Mouse (Mus musculus) intestine, embryonic 14.5 days (tissue): ENCODE data around the gene Vezt. TPM values are rescaled to one million over a fixed set of nuclear protein-coding genes. Genes with fewer than 3 reads are reported as not detected.

ENCODE experiments used
- ATAC-seq: fragments of 200-750 bp; cut with Nextera tagmentation; replicated peaks from 2 replicates; pipeline ENCODE4 v1.8.0; 2017; ENCODE audit warnings: low read depth, moderate number of reproducible peaks, moderate TSS enrichment, moderate library complexity; ENCODE audit not compliant: low FRiP score, low TSS enrichment
- DNase-seq: peaks from one replicate; pipeline ENCODE4 v3.0.0-alpha.2; 2018; ENCODE audit warnings: low spot score
- H3K27ac ChIP-seq: fragments of 300-500 bp; sonication (generic); 2 replicates; pipeline ENCODE4 v1.5.1; 2014; ENCODE audit warnings: low read depth, mild to moderate bottlenecking, control low read depth
- H3K27me3 ChIP-seq: fragments of 300-500 bp; sonication (generic); replicated peaks from 2 replicates; pipeline ENCODE4 v1.6.1; 2014; ENCODE audit warnings: low read length, control low read depth; ENCODE audit not compliant: control insufficient read depth, insufficient read depth
- H3K36me3 ChIP-seq: fragments of 300-500 bp; sonication (generic); 2 replicates; pipeline ENCODE4 v1.6.1; 2014; ENCODE audit warnings: low read length, control low read depth; ENCODE audit not compliant: control insufficient read depth, insufficient read depth
- H3K4me1 ChIP-seq: fragments of 300-500 bp; sonication (generic); replicated peaks from 2 replicates; pipeline ENCODE4 v1.6.1; 2014; ENCODE audit warnings: low read length, control low read depth, mixed read lengths; ENCODE audit not compliant: control insufficient read depth, insufficient read depth
- H3K4me2 ChIP-seq: fragments of 300-500 bp; sonication (generic); 2 replicates; pipeline ENCODE4 v1.6.1; 2014; ENCODE audit warnings: low read length
- H3K4me3 ChIP-seq: fragments of 300-500 bp; sonication (generic); 2 replicates; pipeline ENCODE4 v1.5.1; 2014; ENCODE audit warnings: low read depth, low read length, control low read depth, mixed read lengths
- H3K9ac ChIP-seq: fragments of 300-500 bp; sonication (generic); 2 replicates; pipeline ENCODE4 v1.6.1; 2014; ENCODE audit warnings: mild to moderate bottlenecking, low read length
- H3K9me3 ChIP-seq: fragments of 300-500 bp; sonication (generic); 2 replicates; pipeline ENCODE4 v1.6.1; 2016; ENCODE audit warnings: low read length, control low read depth; ENCODE audit not compliant: control insufficient read depth
- WGBS: fragments of 180-500 bp; shearing (Covaris S2); extraction: QIAGEN DNeasy Blood & Tissue Kit; methylation state at CpG from one replicate; pipeline ENCODE4 v1.1.7; 2014; 5-methylcytosine and 5-hydroxymethylcytosine counted together
- microRNA counts: library from miRNA; unstranded; fragments of <30 nt; microRNA quantifications from one replicate; lab custom pipeline; 2016
- microRNA-seq: library from miRNA; unstranded; fragments of <30 nt; microRNA quantifications from one replicate; pipeline ENCODE4, GENCODE M21; 2016
- polyA plus RNA-seq: library from polyadenylated mRNA; unstranded; fragments of >200 nt; fragmentation: Nextera tagmentation; extraction: Ambion mirVana; gene quantifications from 2 replicates; pipeline ENCODE4 v1.2.1, GENCODE M21; 2014

The Vezt gene
- polyA plus RNA-seq, 1 experiment from 2014 or later, result 25.6 TPM

DNA sequence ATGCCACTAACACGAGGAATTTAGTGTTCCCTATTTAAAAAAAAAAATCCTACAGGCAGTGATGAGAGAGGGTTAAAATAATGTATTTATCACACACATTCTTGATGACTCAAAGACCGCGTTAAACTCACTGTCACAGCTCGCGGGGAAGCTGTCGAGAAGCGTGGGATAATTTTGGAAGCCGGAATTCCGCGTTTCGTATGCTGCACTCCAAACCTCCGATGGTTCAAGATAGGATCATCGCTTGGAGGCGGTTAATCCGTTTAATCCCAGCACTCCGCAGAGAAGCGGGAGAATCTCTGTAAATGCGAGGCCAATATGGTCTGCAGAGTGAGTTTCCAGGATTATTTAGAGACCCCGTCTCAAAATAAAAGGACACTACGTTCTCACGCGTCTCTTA is 145.6 kb downstream of the Vezt start:
- Histone ChIP-seq H3K4me3 (peak overlapping the region; percentile 97), H3K9me3 (no peaks in the 10 kb centered on the region), H3K4me2 (peak overlapping the region; percentile 88), H3K27ac (no peak overlapping the region; the same call in 1 of the 2 replicates), H3K9ac (peak overlapping the region; percentile 95), H3K27me3 (no peaks in the 10 kb centered on the region), H3K36me3 (peaks cover 21% of the 10 kb centered on the region), H3K4me1 (peaks cover 8% of the 10 kb centered on the region)
- DNase-seq, result no peak
- peak; percentile 13; the same call in 1 of the 2 replicates for ATAC-seq
- under 1% methylated on average over 22 of the region's 22 CpGs for WGBS

DNA sequence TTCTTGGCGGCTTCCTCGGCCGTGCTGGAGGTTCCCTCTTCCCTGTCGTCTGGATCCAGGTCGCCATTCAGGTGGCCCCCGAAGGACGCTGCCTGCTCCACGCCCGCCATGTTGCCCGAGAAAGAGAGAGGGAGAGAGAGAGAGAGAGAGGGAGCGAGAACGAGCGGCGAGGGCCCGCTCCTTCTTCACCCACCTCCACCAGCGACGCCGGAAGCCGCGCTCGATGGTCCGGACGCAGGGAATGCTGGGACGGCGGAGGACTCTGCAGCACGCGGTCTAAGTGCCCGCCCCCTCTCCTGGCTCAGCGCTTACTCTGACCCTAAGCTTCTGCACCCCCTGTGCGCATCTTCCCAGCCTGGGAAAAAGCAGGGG is 146.1 kb downstream of the Vezt start:
- Histone ChIP-seq H3K9ac (peak overlapping the region; percentile 95), H3K4me2 (peak overlapping the region; percentile 88), H3K4me3 (peak overlapping the region; percentile 97), H3K27me3 (no peaks in the 10 kb centered on the region), H3K4me1 (peaks cover 8% of the 10 kb centered on the region), H3K27ac (peak overlapping the region; percentile 80), H3K9me3 (no peaks in the 10 kb centered on the region), H3K36me3 (peaks cover 25% of the 10 kb centered on the region)
- peak; percentile 96 for ATAC-seq
- under 1% methylated on average over 22 of the region's 30 CpGs for WGBS
- peak; percentile 91 for DNase-seq

MicroRNAs encoded within 50 kb of the gene (microRNA counts, 519-probe panel; counts per million panel counts)
- microRNA mmu-miR-331-3p (lab: Ali Mortazavi, UCI) (3,471 counts per million, percentile 46 among the panel's probes with 10 or more counts), microRNA mmu-miR-331-5p (lab: Ali Mortazavi, UCI) (not detected)

Small RNA genes lying within 50 kb of the gene (microRNA-seq; reads per million reads assigned to microRNA genes)
- 114 reads per million, percentile 60 among the genes with 10 or more reads in this experiment for gene Mir331

Other genes starting within 250 kb of the Vezt start
- 0.38 and 0.86 TPM in 2 replicates for gene Usp44, start 204.3 kb downstream of the Vezt start, polyA plus RNA-seq
- 206 and 207 TPM in 2 replicates for gene Metap2, start 138.7 kb downstream of the Vezt start, polyA plus RNA-seq
- gene Fgd6, start 184 bp upstream of the Vezt start, polyA plus RNA-seq, result 5.0 and 5.1 TPM in 2 replicates
- gene Nr2c1, start 112.2 kb upstream of the Vezt start, polyA plus RNA-seq, result 10.7 and 13.7 TPM in 2 replicates
- gene Ndufa12, start 162.9 kb upstream of the Vezt start, polyA plus RNA-seq, result 456 and 473 TPM in 2 replicates